Mouse (Mus musculus) gastrocnemius, postnatal 36 days (tissue): ENCODE results near the gene BC049715. TPM values are rescaled to one million over a fixed set of nuclear protein-coding genes. Genes with fewer than 3 reads are reported as not detected.

ENCODE experiments used
- DNase-seq, 2 experiments: peaks; one replicate each; pipeline ENCODE4 v3.0.0; 2022
- intact Hi-C: fragments of 180-260 bp; cut with DNase I; formaldehyde crosslinking; loops from one replicate; pipeline ENCODE4 v1.15.1; 2025
- total RNA-seq, 2 experiments: library from RNA; stranded (reverse); gene quantifications; 2 replicates each; pipeline ENCODE4 v1.2.3; 2021

The BC049715 gene
- total RNA-seq, 2 experiments from 2014 or later: 0.07 to 0.20 TPM

DNA sequence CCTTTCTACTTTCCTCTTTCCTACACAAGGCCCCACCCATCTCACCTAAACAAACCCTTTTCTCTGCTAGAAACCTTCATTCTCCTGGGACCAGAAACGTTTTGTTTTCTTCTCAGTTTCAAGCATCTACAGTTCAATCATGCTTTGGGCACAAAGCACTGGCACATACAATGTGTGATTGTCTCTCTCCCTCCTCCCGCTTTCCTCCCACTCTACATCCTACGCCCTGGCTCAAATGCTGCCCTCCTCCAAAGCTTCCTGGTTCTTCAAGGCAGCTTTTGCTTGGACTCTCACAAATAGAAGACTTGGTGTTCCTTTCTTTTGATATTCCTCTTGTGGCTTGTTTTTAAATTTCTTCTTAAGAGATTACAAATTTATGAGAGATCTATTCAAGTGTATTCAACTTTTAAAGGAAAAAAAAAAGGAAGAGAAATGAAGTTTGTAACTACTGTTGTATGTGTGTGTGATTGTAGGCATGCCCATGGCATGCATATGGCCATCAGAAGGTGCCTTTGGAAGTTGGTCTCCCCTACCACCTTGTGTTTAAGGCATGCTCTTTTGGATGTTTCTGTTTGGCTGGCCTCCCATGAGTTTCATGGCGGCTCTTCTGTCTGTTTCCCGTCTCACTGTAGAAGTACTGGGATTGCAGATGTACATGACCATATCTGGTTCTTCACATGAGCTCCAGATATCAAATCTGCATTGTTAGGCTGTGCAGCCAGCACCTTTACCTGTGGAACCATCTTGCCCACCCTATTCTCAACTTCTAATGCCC lies 18.5 kb downstream of the BC049715 start:
- DNase-seq: no peak
- intact Hi-C loops: no loop called here

DNA sequence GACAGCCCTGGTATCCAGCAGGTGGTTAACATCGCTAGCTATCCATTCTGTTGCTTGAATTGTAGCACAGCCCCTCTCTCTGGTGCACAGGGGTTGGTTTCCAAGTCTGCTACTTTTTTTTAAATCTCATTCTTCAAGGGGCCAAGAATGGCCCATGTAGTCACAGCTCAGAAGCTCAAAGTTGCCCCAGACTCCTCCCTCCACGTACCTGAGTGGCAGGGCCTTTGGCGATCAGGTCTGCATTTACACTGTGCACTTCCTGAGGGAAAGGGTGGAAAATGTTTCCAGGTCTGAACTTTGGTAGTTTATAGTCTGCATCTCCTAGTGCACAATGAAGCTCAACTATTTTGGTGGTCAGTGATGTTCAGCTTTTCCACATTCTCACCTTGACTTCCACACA lies 19.8 kb downstream of the BC049715 start:
- DNase-seq: no peak
- intact Hi-C loops: no loop called here

DNA sequence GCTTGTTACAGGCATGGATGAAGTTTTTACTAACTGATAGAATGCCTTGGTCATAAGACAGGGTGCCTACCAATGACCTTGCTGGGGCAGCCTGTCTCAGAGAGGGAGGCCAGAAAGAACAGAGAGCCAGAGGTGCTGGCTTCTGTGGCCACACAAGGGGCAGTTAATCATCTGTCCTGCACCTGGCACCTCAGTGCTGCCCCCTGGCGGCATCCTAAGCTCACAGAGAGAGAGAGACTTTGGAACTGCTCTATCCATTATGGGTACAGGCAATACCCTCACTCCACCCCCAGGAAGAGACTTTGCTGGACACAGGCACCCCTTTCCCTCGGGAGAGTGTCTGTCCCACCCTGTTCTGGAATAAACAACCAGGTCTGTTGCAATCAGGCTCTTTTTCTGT lies 20.4 kb downstream of the BC049715 start:
- intact Hi-C loops: no loop called here

DNA sequence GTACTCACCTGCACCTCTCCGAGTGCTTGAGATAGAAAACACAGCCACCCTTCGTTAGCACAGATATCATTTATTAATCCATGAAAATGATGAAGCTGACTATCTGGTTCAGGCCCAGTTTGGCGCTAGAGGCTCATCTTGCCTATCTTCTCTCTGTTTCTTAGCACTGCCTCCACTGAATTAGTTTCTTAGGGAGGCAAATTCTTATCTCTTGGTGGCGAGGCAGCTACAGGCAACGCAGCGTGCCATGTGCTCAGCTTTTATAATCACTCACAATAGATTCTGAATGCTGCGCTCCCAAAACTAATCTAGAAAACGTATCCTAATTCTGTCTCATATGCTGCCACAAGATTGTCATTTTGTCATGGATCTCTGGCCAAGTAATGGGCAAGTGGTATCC lies 21.0 kb downstream of the BC049715 start:
- intact Hi-C loops: no loop called here
- no peak for DNase-seq

More for the DNA sequence above, 20.4 kb downstream of the BC049715 start:
- peak; percentile 16 to 34 for DNase-seq

GRCm38 (mm10) chr6:136848971-136849370 lies 21.5 kb downstream of the BC049715 start:
- intact Hi-C loops: no loop called here
- no peak for DNase-seq

GRCm38 (mm10) chr6:136850267-136850666 lies 22.8 kb downstream of the BC049715 start:
- no peak for DNase-seq
- intact Hi-C loops: no loop called here

DNA sequence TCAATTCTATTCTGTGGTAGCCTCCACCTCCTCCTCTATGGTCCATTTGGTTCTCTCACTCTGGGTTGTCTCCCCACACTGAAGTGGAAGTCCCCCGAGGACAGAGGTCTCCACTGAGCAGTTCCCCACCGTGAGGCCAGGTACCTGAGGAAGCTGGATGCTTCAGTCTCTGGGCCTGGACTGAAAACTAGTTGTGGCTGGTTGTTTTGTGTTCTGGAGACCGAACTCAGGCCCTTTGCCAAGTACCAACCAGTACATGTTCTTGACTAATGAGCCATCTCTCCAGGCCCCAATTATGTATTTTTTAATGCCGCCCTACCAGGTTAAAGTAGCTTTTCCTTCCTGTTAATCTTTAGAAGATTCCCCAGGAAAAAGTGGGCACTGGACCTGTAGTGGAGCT lies 24.9 kb downstream of the BC049715 start:
- intact Hi-C loops: no loop called here
- DNase-seq: no peak

DNA sequence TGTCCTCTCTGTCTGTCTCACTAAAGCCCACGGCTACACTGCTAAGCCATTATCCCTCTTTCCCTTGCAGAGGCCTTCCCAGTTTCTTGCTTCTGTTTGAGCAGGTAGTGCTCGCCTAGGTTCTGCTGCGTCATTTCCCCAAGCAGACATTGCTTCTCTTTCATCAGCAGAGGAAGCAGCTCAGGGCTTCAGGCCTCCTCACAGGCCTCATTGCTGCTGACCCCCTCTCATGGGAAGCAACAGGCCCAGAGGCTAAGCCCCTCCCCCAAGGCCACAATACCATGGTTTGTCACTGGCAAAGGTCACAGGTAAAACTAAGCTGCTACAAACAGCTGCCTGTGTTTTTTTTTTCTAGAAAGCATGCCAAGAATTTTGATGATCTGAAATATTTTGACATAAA lies 25.3 kb downstream of the BC049715 start:
- intact Hi-C loops: no loop called here
- DNase-seq: no peak

GRCm38 (mm10) chr6:136854361-136854781 lies 26.9 kb downstream of the BC049715 start:
- intact Hi-C loops: no loop called here
- DNase-seq: no peak

DNA sequence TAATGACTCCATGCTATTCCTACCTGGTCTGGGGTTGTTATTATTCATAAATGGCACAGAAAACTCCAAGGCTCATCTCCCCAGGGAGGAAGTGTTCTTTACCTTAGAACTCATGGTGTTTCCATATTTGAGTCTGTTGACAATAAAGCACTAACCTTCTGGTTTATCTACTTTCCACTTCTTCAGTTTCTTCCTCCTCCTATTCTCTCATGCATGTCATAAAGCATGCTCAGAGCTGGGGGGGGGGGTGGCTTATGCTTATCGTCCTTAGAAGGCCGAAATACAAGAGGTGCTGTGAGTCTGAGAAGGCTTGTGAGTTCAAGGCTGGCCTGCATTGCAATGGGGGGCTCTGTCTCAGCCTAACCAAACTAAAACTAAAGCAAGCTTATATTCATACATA lies 27.8 kb downstream of the BC049715 start:
- DNase-seq: no peak
- intact Hi-C loops: no loop called here

DNA sequence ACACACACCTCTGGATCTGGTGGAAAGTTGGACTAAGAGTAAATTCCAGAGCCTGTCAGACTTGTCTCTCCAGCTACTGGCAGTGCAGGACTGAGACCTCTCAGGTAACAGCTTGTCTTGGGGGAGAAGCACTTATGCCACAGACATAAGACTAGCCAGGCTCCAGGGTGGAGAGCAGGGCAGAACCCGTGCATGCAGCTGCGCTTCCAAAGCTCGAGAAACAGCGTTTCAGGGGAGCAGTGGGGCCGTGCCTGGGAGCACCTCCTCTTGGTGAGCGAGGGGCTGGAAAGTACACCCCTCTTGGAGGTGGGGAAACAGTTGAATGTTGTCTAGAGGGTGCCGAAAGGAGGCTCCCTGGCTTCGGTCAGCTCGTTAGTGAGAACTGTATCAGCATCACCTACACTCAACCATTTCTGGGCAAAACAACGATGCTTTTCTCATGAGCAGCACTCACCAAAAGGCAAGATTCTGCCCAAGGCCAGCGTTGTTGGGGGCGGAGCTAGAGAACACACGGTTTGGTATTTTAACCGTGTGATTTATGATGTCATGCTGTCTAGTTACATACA lies 28.7 kb downstream of the BC049715 start:
- no peak for DNase-seq
- intact Hi-C loops: no loop called here

- DNase-seq: no peak
- intact Hi-C loops: no loop called here
Measured at GRCm38 (mm10) chr6:136857186-136857872, 29.9 kb downstream of the BC049715 start, which contains the start of gene Art4. Art4 (minus strand) TSS chr6:136857733.

- intact Hi-C loops: no loop called here
- no peak for DNase-seq
Measured at GRCm38 (mm10) chr6:136857873-136858260, 30.4 kb downstream of the BC049715 start.

- intact Hi-C loops: no loop called here
- no peak for DNase-seq
Measured at GRCm38 (mm10) chr6:136858420-136858819, 31.0 kb downstream of the BC049715 start.

- intact Hi-C loops: loop anchor here (2.0 to 5.0 kb wide), 3 partner anchors 60 to 121 kb away; no protein-coding TSS in a partner anchor
- DNase-seq: no peak
Measured at GRCm38 (mm10) chr6:136861020-136861419, 33.6 kb downstream of the BC049715 start.

GRCm38 (mm10) chr6:136865360-136865759 lies 37.9 kb downstream of the BC049715 start:
- intact Hi-C loops: no loop called here
- DNase-seq: no peak

DNA sequence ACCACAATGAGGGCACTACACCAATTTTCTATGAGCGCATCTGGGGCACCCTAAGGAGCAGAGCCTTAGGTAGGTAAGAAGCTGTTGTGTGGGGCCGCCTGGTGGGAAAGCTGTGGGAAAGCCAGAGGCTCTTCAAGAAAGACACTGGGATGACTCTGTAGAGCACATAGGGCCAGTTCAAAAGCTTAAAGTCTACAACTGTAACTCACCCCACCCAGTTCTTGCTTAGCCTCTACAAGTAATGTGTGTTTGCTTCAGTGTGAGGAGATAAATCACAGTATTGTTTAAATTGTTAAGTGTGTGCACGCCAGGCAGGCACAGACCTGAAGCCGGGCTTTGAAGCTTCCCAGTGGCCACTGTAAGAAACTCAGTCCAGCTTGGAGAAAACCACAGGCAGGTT lies 38.7 kb downstream of the BC049715 start:
- DNase-seq: no peak
- intact Hi-C loops: no loop called here

- DNase-seq: no peak
- intact Hi-C loops: no loop called here
Measured at GRCm38 (mm10) chr6:136868921-136869320, 41.5 kb downstream of the BC049715 start.

DNA sequence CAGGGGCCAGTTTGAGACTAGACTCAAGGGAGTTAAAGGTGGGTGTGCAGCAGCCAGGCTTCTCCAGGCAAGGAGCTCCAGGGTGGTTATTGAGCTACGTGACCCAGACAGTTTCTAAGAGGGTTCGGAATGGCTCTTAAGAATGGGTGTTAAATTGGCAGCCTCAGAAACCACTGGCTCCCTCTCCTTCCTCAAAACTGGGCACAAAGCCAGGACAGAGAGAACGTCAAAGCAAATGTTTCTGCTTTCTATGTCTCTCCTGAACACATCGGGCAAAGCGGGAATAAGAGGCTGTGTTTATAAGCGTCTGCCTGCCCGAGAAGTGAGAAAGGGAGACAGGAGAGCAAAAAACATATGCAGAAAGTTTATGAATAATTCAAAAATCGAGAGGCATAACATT lies 47.2 kb downstream of the BC049715 start:
- intact Hi-C loops: loop anchor here (10.0 kb wide), 1 partner anchor 290 kb away; no protein-coding TSS in a partner anchor
- no peak for DNase-seq

DNA sequence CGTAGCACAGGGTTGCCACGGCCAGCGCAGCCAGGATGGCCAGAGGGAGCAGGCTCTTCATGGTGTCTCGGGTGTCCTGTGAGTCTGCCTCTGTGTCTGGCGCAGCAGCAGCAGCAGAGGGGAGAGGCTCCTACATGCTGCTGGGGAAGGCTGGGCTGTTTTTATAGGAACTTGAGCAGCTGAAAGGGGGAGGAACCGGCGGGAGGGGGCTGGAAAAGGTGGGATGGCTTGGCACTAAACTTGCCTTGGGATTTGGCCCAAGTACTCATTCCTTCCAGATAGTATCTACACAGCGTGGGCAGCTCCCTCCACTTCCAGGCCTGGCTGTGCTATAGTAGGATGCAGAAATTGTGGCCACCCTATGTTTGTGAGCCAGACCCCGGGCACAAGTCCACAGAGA lies 48.2 kb downstream of the BC049715 start, which contains the start of gene Mgp:
Gene Mgp (minus strand): TSS at position 154 of the 400 bp plus-strand sequence.
- intact Hi-C loops: loop anchor here (10.0 kb wide), 1 partner anchor 289 kb away; no protein-coding TSS in a partner anchor
- DNase-seq: peak; percentile 36 to 41

- intact Hi-C loops: no loop called here
- no peak for DNase-seq
Measured at GRCm38 (mm10) chr6:136881678-136882077, 54.3 kb downstream of the BC049715 start.
